Mouse (Mus musculus) liver, adult 2 months (tissue): ENCODE measurements around the gene Dnaaf5. TPM values are rescaled to one million over a fixed set of nuclear protein-coding genes. Genes with fewer than 3 reads are reported as not detected.

Experiments used
- DNase-seq: peaks from one replicate; pipeline ENCODE4 v3.0.0-alpha.2; 2011; ENCODE audit warnings: low read depth, low spot score; ENCODE audit errors: extremely low read depth
- H3K27ac ChIP-seq: fragments of 200-500 bp; replicated peaks from 2 replicates; pipeline ENCODE4 v1.5.1; 2012; ENCODE audit warnings: low read depth, mild to moderate bottlenecking, control low read depth, inconsistent platforms, low read length; ENCODE audit not compliant: insufficient read depth
- H3K27me3 ChIP-seq: fragments of 200-500 bp; 2 replicates; pipeline ENCODE4 v1.6.1; 2012; ENCODE audit warnings: mild to moderate bottlenecking, moderate library complexity, low read length, inconsistent platforms; ENCODE audit not compliant: control insufficient read depth, insufficient read depth
- H3K36me3 ChIP-seq: fragments of 200-500 bp; 2 replicates; pipeline ENCODE4 v1.6.1; 2012; ENCODE audit warnings: low read length, inconsistent platforms; ENCODE audit not compliant: control insufficient read depth, insufficient read depth
- H3K4me1 ChIP-seq: fragments of 200-500 bp; 2 replicates; pipeline ENCODE4 v1.6.1; 2011; ENCODE audit warnings: low read length; ENCODE audit not compliant: control insufficient read depth, insufficient read depth
- H3K4me3 ChIP-seq: fragments of 200-500 bp; 2 replicates; pipeline ENCODE4 v1.5.1; 2011; ENCODE audit warnings: low read depth, mild to moderate bottlenecking, control low read depth, low read length, moderate library complexity; ENCODE audit not compliant: insufficient read depth
- H3K79me2 ChIP-seq: fragments of 200-500 bp; 2 replicates; pipeline ENCODE4 v1.6.1; 2012; ENCODE audit warnings: inconsistent platforms, mild to moderate bottlenecking, low read length, moderate library complexity; ENCODE audit not compliant: control insufficient read depth, insufficient read depth
- H3K9ac ChIP-seq: fragments of 200-500 bp; 2 replicates; pipeline ENCODE4 v1.6.1; 2012; ENCODE audit warnings: low read depth, mild to moderate bottlenecking, control low read depth, inconsistent platforms, low read length
- CTCF ChIP-seq: fragments of 200-500 bp; IDR thresholded peaks from 2 replicates; pipeline ENCODE4 v1.5.1; 2011; ENCODE audit warnings: low read depth, low read length, control low read depth
- POLR2A ChIP-seq: fragments of 200-500 bp; IDR thresholded peaks from 2 replicates; pipeline ENCODE4 v1.6.1; 2011; ENCODE audit warnings: low read length, control low read depth; ENCODE audit not compliant: insufficient read depth; ENCODE audit errors: extremely low read depth
- WGBS: fragments of 180-500 bp; shearing (Covaris S2); methylation state at CpG from one replicate; pipeline ENCODE4 v1.1.7; 2018; 5-methylcytosine and 5-hydroxymethylcytosine counted together
- polyA plus RNA-seq: library from polyadenylated mRNA; depleted of rRNA; stranded (reverse); fragments of >200 nt; gene quantifications from 2 replicates; pipeline ENCODE4 v1.2.3, GENCODE M21; 2012
- total RNA-seq: library from RNA; depleted of rRNA; stranded (reverse); fragments of >200 nt; gene quantifications from 2 replicates; pipeline ENCODE4 v1.2.3, GENCODE M21; 2014

Gene Dnaaf5
- total and polyA plus RNA-seq, 2 experiments = 2.7 to 8.1 TPM

- TF ChIP-seq CTCF = no peak
- TF ChIP-seq POLR2A = no peak
- no peaks in the 10 kb centered on the region for H3K4me1 ChIP-seq
- 93% methylated on average over 8 of the region's 8 CpGs for WGBS
- no peaks in the 10 kb centered on the region for H3K27me3 ChIP-seq
- H3K9ac ChIP-seq = no peak overlapping the region
- no peak for DNase-seq
- H3K36me3 ChIP-seq = no peaks in the 10 kb centered on the region; the same call in 1 of the 2 replicates
- H3K4me3 ChIP-seq = no peak overlapping the region
- no peaks in the 10 kb centered on the region for H3K79me2 ChIP-seq
- no peak overlapping the region for H3K27ac ChIP-seq
These were observed 10.9 kb downstream of the Dnaaf5 start for GRCm38 (mm10) chr5:139160899-139161298.

GRCm38 (mm10) chr5:139161632-139162031 is 11.6 kb downstream of the Dnaaf5 start:
- Histone ChIP-seq H3K27me3 (no peaks in the 10 kb centered on the region), H3K79me2 (no peaks in the 10 kb centered on the region), H3K27ac (no peak overlapping the region), H3K9ac (no peak overlapping the region), H3K4me3 (no peak overlapping the region), H3K4me1 (no peaks in the 10 kb centered on the region), H3K36me3 (no peaks in the 10 kb centered on the region; the same call in 1 of the 2 replicates)
- no peak for DNase-seq
- no peak for TF ChIP-seq CTCF
- no peak for TF ChIP-seq POLR2A
- 85% methylated on average over 10 of the region's 10 CpGs for WGBS

DNA sequence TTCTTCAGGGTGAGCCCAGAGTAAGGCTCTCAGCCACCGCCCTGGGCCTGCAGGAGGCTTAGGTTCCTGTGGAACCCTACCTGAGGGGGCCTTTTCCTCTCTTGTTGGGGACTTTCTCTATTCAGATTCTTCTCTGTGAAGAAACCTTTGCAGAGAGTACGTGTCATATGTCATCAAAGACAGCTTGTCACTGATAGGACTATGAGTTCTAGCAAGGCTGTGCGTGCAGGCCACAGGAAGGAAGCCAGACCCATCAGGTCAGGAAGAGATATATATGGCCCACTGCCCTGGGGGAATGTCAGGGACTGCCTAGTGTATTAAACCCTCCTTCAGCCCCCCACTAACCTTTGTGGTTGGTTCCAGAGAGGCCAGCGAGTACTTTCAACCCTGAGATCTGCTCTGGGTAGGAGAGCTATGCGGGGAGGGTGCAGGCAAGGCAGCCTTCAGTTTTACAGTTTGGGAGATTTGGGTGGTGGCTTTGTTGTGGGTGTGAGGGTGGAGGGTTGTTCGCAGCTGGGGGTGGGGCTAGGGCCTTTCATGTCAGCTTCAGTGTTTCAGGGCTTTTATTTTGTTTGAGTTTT is 16.8 kb downstream of the Dnaaf5 start:
- Histone ChIP-seq H3K9ac (no peak overlapping the region), H3K79me2 (no peaks in the 10 kb centered on the region), H3K4me3 (no peak overlapping the region), H3K4me1 (no peaks in the 10 kb centered on the region), H3K36me3 (peaks cover 4% of the 10 kb centered on the region; the same call in 1 of the 2 replicates), H3K27ac (no peak overlapping the region), H3K27me3 (no peaks in the 10 kb centered on the region)
- 90% methylated on average over 6 of the region's 6 CpGs for WGBS
- DNase-seq = no peak
- TF ChIP-seq CTCF (no peak), POLR2A (no peak)

GRCm38 (mm10) chr5:139167548-139167947 is 17.5 kb downstream of the Dnaaf5 start:
- Histone ChIP-seq H3K9ac (no peak overlapping the region), H3K4me3 (no peak overlapping the region), H3K4me1 (no peaks in the 10 kb centered on the region), H3K27me3 (no peaks in the 10 kb centered on the region), H3K79me2 (no peaks in the 10 kb centered on the region), H3K36me3 (peaks cover 4% of the 10 kb centered on the region; the same call in 1 of the 2 replicates), H3K27ac (no peak overlapping the region)
- DNase-seq = no peak
- TF ChIP-seq POLR2A = no peak
- TF ChIP-seq CTCF = no peak
- 86% methylated on average over 1 of the region's 1 CpGs for WGBS

GRCm38 (mm10) chr5:139171929-139172328 is 21.9 kb downstream of the Dnaaf5 start:
- Histone ChIP-seq H3K79me2 (no peaks in the 10 kb centered on the region), H3K4me3 (no peak overlapping the region), H3K9ac (no peak overlapping the region), H3K36me3 (peaks cover 7% of the 10 kb centered on the region; the same call in 1 of the 2 replicates), H3K4me1 (no peaks in the 10 kb centered on the region), H3K27ac (no peak overlapping the region), H3K27me3 (no peaks in the 10 kb centered on the region)
- no peak for TF ChIP-seq POLR2A
- TF ChIP-seq CTCF = no peak
- WGBS = 95% methylated on average over 4 of the region's 4 CpGs
- DNase-seq = no peak

GRCm38 (mm10) chr5:139174141-139174540 is 24.1 kb downstream of the Dnaaf5 start:
- H3K27me3 ChIP-seq = no peaks in the 10 kb centered on the region
- H3K36me3 ChIP-seq = peaks cover 5% of the 10 kb centered on the region; the same call in 1 of the 2 replicates
- H3K79me2 ChIP-seq = no peaks in the 10 kb centered on the region
- H3K4me3 ChIP-seq = no peak overlapping the region
- TF ChIP-seq POLR2A = no peak
- TF ChIP-seq CTCF = no peak
- no peak overlapping the region for H3K27ac ChIP-seq
- DNase-seq = no peak
- H3K4me1 ChIP-seq = no peaks in the 10 kb centered on the region
- no peak overlapping the region for H3K9ac ChIP-seq
- WGBS = 68% methylated on average over 10 of the region's 10 CpGs
